Mouse (Mus musculus): ENCODE data around the gene Gm20538. TPM values are rescaled to one million over a fixed set of nuclear protein-coding genes. Genes with fewer than 3 reads are reported as not detected.

Gene Gm20538
- total RNA-seq, 2 experiments from 2014 or later = not detected

Other genes with a start within 250 kb of the Gm20538 start
- 1 to 10 TPM; 2.5 to 2.6 TPM for gene Scd4, start 219.7 kb downstream of the Gm20538 start, total RNA-seq (2021)
- gene Scd1, start 145.0 kb downstream of the Gm20538 start, total RNA-seq (2021) = 100 to 1,000 TPM; 147 to 154 TPM
- gene Wnt8b, start 59.4 kb downstream of the Gm20538 start, total RNA-seq (2021) = under 1 TPM; 0.21 to 0.37 TPM
- gene Sec31b, start 7.0 kb downstream of the Gm20538 start, total RNA-seq (2021) = under 1 TPM; 0.14 to 0.24 TPM
- 100 to 1,000 TPM; 428 to 432 TPM for gene Ndufb8, start 2.6 kb upstream of the Gm20538 start, total RNA-seq (2021)
- gene Hif1an, start 10.0 kb upstream of the Gm20538 start, total RNA-seq (2021) = 10 to 100 TPM; 30.5 to 31.2 TPM
- gene Pax2, start 203.2 kb upstream of the Gm20538 start, total RNA-seq (2021) = under 1 TPM; 0.24 to 0.28 TPM